Mouse (Mus musculus): ENCODE measurements around the gene Ubn1.

- TF ChIP-seq CTCF (IDR thresholded peaks at IDR 0.05; ENCODE audit: control insufficient read depth, insufficient read depth, low read length), result no peak
- no peak for TF ChIP-seq POLR2A (IDR thresholded peaks at IDR 0.05; ENCODE audit: borderline replicate concordance, control insufficient read depth, low read depth, low read length)
Observed at GRCm38 (mm10) chr16:5130196-5130595, 80.3 kb downstream of the Ubn1 start.
